Mouse (Mus musculus) cerebellum, postnatal 25 days (tissue): ENCODE data around the gene Gpr132.
A peak's percentile ranks its signal among the peaks of the same experiment; 100 is the strongest.
"Not testable (repeated sequence)": the region's sequence is repeated elsewhere in the genome, so short reads cannot be mapped to it uniquely, and the experiment has no call there.

Experiments used
- DNase-seq, 2 experiments: peaks; one replicate each; pipeline ENCODE4 v3.0.0; 2021; ENCODE audit warnings: mixed read lengths in 2 of 2

Gpr132 gene

GRCm38 (mm10) chr12:112850344-112850743 is 17.7 kb downstream of the Gpr132 start:
- DNase-seq = no peak

- peak in 1 of 2 experiments; percentile 26 for DNase-seq
Observed at GRCm38 (mm10) chr12:112849235-112850022, 18.6 kb downstream of the Gpr132 start.

GRCm38 (mm10) chr12:112847880-112848279 is 20.1 kb downstream of the Gpr132 start:
- no peak for DNase-seq

- peak; percentile 91 to 96 for DNase-seq
Observed at GRCm38 (mm10) chr12:112843803-112844202, 24.2 kb downstream of the Gpr132 start.

GRCm38 (mm10) chr12:112842128-112842527 is 25.9 kb downstream of the Gpr132 start:
- not testable (repeated sequence) for DNase-seq

GRCm38 (mm10) chr12:112841338-112841892 is 26.6 kb downstream of the Gpr132 start:
- DNase-seq = not testable (repeated sequence)

- peak; percentile 27 to 40 for DNase-seq
Observed at GRCm38 (mm10) chr12:112840209-112841086, 27.6 kb downstream of the Gpr132 start.

- DNase-seq = peak; percentile 44 to 57
Observed at GRCm38 (mm10) chr12:112835046-112835445, 33.0 kb downstream of the Gpr132 start.

- no peak for DNase-seq
Observed at GRCm38 (mm10) chr12:112833527-112833926, 34.5 kb downstream of the Gpr132 start.

- DNase-seq = no peak
Observed at GRCm38 (mm10) chr12:112832411-112832810, 35.6 kb downstream of the Gpr132 start.

- DNase-seq = no peak
Observed at GRCm38 (mm10) chr12:112830570-112830969, 37.5 kb downstream of the Gpr132 start.

GRCm38 (mm10) chr12:112830141-112830540 is 37.9 kb downstream of the Gpr132 start:
- no peak for DNase-seq

GRCm38 (mm10) chr12:112829244-112829864 is 38.7 kb downstream of the Gpr132 start, which contains the start of gene Cdca4:
Gene Cdca4 (minus strand): TSS chr12:112829423.
- peak; percentile 99 to 100 for DNase-seq

- no peak for DNase-seq
Observed at GRCm38 (mm10) chr12:112828501-112829243, 39.4 kb downstream of the Gpr132 start.

GRCm38 (mm10) chr12:112825901-112826300 is 42.1 kb downstream of the Gpr132 start:
- no peak for DNase-seq

GRCm38 (mm10) chr12:112823221-112823620 is 44.8 kb downstream of the Gpr132 start:
- DNase-seq = no peak

GRCm38 (mm10) chr12:112822676-112823075 is 45.4 kb downstream of the Gpr132 start:
- DNase-seq = no peak

- no peak for DNase-seq
Observed at GRCm38 (mm10) chr12:112821974-112822373, 46.1 kb downstream of the Gpr132 start.

GRCm38 (mm10) chr12:112821216-112821615 is 46.8 kb downstream of the Gpr132 start:
- DNase-seq = no peak

GRCm38 (mm10) chr12:112820401-112820999 is 47.5 kb downstream of the Gpr132 start:
- DNase-seq = no peak

- no peak for DNase-seq
Observed at GRCm38 (mm10) chr12:112819057-112819662, 48.9 kb downstream of the Gpr132 start.
